Mouse (Mus musculus): ENCODE results near the gene Nrd1.

GRCm38 (mm10) chr4:109089171-109089570, 88.7 kb downstream of the Nrd1 start:
- no peak for TF ChIP-seq CTCF (IDR thresholded peaks at IDR 0.05; ENCODE audit: low read depth, low read length)
- TF ChIP-seq POLR2A (IDR thresholded peaks at IDR 0.05; ENCODE audit: borderline replicate concordance, low read depth, low read length), result no peak
